Mouse (Mus musculus) small intestine, adult 2 months (tissue): ENCODE results near the gene Olfr1135.

Source experiments
- CTCF ChIP-seq: fragments of 200-500 bp; IDR thresholded peaks from 2 replicates; pipeline ENCODE4 v1.5.1; 2012; ENCODE audit warnings: low read depth, mild to moderate bottlenecking, control low read depth, inconsistent platforms, low read length, moderate library complexity, mixed read lengths; ENCODE audit not compliant: insufficient replicate concordance, insufficient read length; ENCODE audit errors: extremely low read depth
- POLR2A ChIP-seq: fragments of 200-500 bp; IDR thresholded peaks from 2 replicates; pipeline ENCODE4 v1.6.1; 2012; ENCODE audit warnings: low read depth, mild to moderate bottlenecking, control low read depth, inconsistent platforms, low read length, moderate library complexity

DNA sequence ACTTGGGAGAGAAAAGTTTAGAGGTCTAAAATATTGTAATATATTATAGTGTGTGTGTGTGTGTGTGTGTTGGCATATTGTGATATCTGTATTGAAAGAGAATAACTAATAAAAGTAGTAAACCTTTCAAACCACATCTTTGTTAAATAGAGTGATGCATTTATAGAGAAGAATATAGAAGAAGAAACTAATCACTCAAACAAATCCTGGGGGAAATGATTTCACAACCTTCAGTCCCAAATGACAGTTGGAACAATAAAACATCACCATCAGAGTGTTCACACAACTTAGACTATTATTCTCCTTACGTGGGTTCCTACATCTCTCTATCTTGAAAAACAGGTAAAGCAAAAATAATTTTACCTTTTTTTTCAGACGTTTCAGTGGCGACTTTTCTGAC lies 46.7 kb downstream of the Olfr1135 start, which contains the start of gene Olfr1131:
- TF ChIP-seq CTCF (no peak), POLR2A (no peak)
